Mouse (Mus musculus): ENCODE measurements around the gene Lrrc3c. TPM values are rescaled to one million over a fixed set of nuclear protein-coding genes. Genes with fewer than 3 reads are reported as not detected.

The Lrrc3c gene
- polyA plus RNA-seq, 1 experiment: not detected

DNA sequence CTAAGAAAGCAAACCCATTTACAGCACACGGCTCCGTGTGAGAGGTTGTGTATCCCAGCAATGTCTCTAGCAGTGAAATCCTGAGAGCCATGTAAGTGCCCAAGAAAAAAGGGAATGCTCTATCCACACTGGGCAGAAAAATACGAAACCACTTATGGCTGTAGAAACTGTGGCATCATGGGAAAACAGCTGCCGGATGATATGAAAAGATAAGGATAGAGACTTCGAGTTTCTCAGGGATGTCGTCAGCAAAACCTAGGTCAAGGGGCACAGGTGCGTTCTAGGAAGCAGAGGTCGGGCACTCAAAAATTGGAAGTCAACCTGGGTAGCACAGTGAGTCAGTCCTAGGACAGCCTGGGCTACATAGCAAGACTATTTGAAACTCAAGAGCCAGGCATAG is 8.8 kb upstream of the Lrrc3c start:
- Histone ChIP-seq H3K4me1 (ENCODE audit: control insufficient read depth) (peaks cover 74% of the 10 kb centered on the region), H3K4me3 (replicated peaks) (peak overlapping the region; percentile 16), H3K9me3 (ENCODE audit: control insufficient read depth, low read length) (no peaks in the 10 kb centered on the region), H3K27me3 (ENCODE audit: control insufficient read depth) (peaks cover 16% of the 10 kb centered on the region), H3K36me3 (ENCODE audit: control insufficient read depth) (peaks cover 17% of the 10 kb centered on the region)
- no peak for TF ChIP-seq GATA1 (IDR thresholded peaks at IDR 0.05; ENCODE audit: low read length)
- TF ChIP-seq TAL1 (IDR thresholded peaks at IDR 0.05; ENCODE audit: low read length): no peak

DNA sequence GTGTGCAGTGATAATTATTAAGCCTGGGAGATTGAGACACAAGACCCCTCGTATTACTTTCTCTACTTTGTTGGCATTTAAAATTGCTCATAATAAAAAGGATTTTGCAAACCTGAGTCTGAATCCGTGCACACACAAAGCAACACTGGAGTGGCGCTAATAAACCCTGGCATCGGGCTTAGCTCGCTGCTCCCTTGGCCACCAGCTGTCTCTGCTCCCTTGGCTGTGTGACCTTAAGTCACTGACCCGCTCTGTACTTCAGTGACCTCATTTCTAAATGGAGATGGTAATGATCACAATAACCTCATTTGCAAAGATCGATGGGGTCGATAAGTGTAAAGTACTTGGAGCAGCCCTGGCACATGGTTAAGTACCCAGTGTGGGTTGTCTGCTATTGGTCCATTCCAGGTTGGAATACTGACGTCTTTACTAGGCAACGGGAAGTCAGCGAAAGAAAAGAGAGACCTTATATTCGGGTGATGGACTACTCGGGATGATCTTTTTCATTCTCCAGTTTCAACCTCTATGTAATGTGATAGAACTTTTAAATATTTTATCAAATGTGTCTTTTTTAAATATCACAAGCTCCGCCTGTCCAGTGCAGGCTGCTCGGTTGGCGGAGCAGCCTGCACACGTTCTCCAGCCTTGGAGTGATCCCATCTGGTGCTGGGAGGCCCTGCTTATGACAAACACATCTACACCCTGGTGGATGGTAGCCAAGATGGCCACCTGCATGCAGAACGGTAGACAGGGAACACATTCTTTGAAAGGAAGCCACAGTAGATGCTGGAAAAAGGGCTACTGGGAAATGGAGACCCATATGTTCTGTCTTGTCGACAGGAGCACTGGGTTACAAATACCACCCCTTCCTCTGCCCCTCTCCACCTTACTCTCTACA is 7.3 kb upstream of the Lrrc3c start:
- TF ChIP-seq TAL1 (IDR thresholded peaks at IDR 0.05; ENCODE audit: low read length): no peak
- no peak for TF ChIP-seq GATA1 (IDR thresholded peaks at IDR 0.05; ENCODE audit: low read length)
- Histone ChIP-seq H3K27me3 (ENCODE audit: control insufficient read depth) (peaks cover 26% of the 10 kb centered on the region), H3K4me3 (replicated peaks) (no peak overlapping the region), H3K4me1 (ENCODE audit: control insufficient read depth) (peaks cover 64% of the 10 kb centered on the region), H3K9me3 (ENCODE audit: control insufficient read depth, low read length) (no peaks in the 10 kb centered on the region), H3K36me3 (ENCODE audit: control insufficient read depth) (peaks cover 2% of the 10 kb centered on the region)

GRCm38 (mm10) chr11:98595021-98595420 is 3.1 kb upstream of the Lrrc3c start:
- TF ChIP-seq TAL1 (IDR thresholded peaks at IDR 0.05; ENCODE audit: low read length) (no peak), GATA1 (IDR thresholded peaks at IDR 0.05; ENCODE audit: low read length) (no peak)
- Histone ChIP-seq H3K36me3 (ENCODE audit: control insufficient read depth) (no peaks in the 10 kb centered on the region), H3K27me3 (ENCODE audit: control insufficient read depth) (peaks cover 51% of the 10 kb centered on the region), H3K4me1 (ENCODE audit: control insufficient read depth) (peaks cover 39% of the 10 kb centered on the region), H3K4me3 (replicated peaks) (no peak overlapping the region), H3K9me3 (ENCODE audit: control insufficient read depth, low read length) (no peaks in the 10 kb centered on the region)

GRCm38 (mm10) chr11:98595473-98595872 is 2.6 kb upstream of the Lrrc3c start:
- Histone ChIP-seq H3K4me3 (replicated peaks) (no peak overlapping the region), H3K27me3 (ENCODE audit: control insufficient read depth) (peaks cover 55% of the 10 kb centered on the region), H3K4me1 (ENCODE audit: control insufficient read depth) (peaks cover 39% of the 10 kb centered on the region), H3K9me3 (ENCODE audit: control insufficient read depth, low read length) (no peaks in the 10 kb centered on the region), H3K36me3 (ENCODE audit: control insufficient read depth) (no peaks in the 10 kb centered on the region)
- no peak for TF ChIP-seq GATA1 (IDR thresholded peaks at IDR 0.05; ENCODE audit: low read length)
- TF ChIP-seq TAL1 (IDR thresholded peaks at IDR 0.05; ENCODE audit: low read length): no peak

GRCm38 (mm10) chr11:98595955-98596354 is 2.1 kb upstream of the Lrrc3c start:
- Histone ChIP-seq H3K4me3 (replicated peaks) (no peak overlapping the region), H3K27me3 (ENCODE audit: control insufficient read depth) (peaks cover 60% of the 10 kb centered on the region), H3K9me3 (ENCODE audit: control insufficient read depth, low read length) (no peaks in the 10 kb centered on the region), H3K4me1 (ENCODE audit: control insufficient read depth) (peaks cover 36% of the 10 kb centered on the region), H3K36me3 (ENCODE audit: control insufficient read depth) (no peaks in the 10 kb centered on the region)
- no peak for TF ChIP-seq GATA1 (IDR thresholded peaks at IDR 0.05; ENCODE audit: low read length)
- no peak for TF ChIP-seq TAL1 (IDR thresholded peaks at IDR 0.05; ENCODE audit: low read length)

GRCm38 (mm10) chr11:98597363-98597762 is 728 bp upstream of the Lrrc3c start:
- H3K4me1 ChIP-seq (ENCODE audit: control insufficient read depth): peaks cover 29% of the 10 kb centered on the region
- no peaks in the 10 kb centered on the region for H3K9me3 ChIP-seq (ENCODE audit: control insufficient read depth, low read length)
- TF ChIP-seq TAL1 (IDR thresholded peaks at IDR 0.05; ENCODE audit: low read length): no peak
- no peak for TF ChIP-seq GATA1 (IDR thresholded peaks at IDR 0.05; ENCODE audit: low read length)
- no peaks in the 10 kb centered on the region for H3K36me3 ChIP-seq (ENCODE audit: control insufficient read depth)
- H3K4me3 ChIP-seq (replicated peaks): no peak overlapping the region
- peaks cover 70% of the 10 kb centered on the region for H3K27me3 ChIP-seq (ENCODE audit: control insufficient read depth)

DNA sequence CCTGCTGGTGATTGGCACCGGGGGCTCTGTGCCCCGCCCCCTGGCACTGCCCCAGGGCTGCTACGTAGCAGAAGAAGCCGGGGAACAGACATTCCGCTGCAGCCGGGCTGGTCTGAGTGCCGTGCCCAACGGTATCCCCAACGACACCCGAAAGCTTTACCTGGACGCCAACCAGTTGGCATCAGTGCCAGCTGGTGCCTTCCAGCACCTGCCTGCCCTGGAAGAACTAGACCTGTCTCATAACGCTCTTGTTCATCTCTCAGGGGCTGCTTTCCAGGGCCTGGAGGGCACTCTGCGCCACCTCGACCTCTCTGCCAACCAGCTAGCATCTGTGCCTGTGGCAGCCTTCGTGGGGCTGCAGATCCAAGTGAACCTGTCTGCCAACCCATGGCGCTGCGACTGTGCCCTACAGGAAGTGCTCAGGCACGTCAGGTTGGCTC is 780 bp downstream of the Lrrc3c start:
- no peaks in the 10 kb centered on the region for H3K36me3 ChIP-seq (ENCODE audit: control insufficient read depth)
- H3K9me3 ChIP-seq (ENCODE audit: control insufficient read depth, low read length): no peaks in the 10 kb centered on the region
- no peak overlapping the region for H3K4me3 ChIP-seq (replicated peaks)
- H3K4me1 ChIP-seq (ENCODE audit: control insufficient read depth): peaks cover 21% of the 10 kb centered on the region
- TF ChIP-seq GATA1 (IDR thresholded peaks at IDR 0.05; ENCODE audit: low read length) (no peak), TAL1 (IDR thresholded peaks at IDR 0.05; ENCODE audit: low read length) (no peak)
- H3K27me3 ChIP-seq (ENCODE audit: control insufficient read depth): peaks cover 74% of the 10 kb centered on the region

- Histone ChIP-seq H3K4me3 (replicated peaks) (no peak overlapping the region), H3K36me3 (ENCODE audit: control insufficient read depth) (no peaks in the 10 kb centered on the region), H3K27me3 (ENCODE audit: control insufficient read depth) (peaks cover 74% of the 10 kb centered on the region), H3K9me3 (ENCODE audit: control insufficient read depth, low read length) (no peaks in the 10 kb centered on the region), H3K4me1 (ENCODE audit: control insufficient read depth) (peaks cover 21% of the 10 kb centered on the region)
- TF ChIP-seq GATA1 (IDR thresholded peaks at IDR 0.05; ENCODE audit: low read length) (no peak), TAL1 (IDR thresholded peaks at IDR 0.05; ENCODE audit: low read length) (no peak)
Observed at GRCm38 (mm10) chr11:98599291-98599690, 1.2 kb downstream of the Lrrc3c start.

- no peak for TF ChIP-seq TAL1 (IDR thresholded peaks at IDR 0.05; ENCODE audit: low read length)
- no peak for TF ChIP-seq GATA1 (IDR thresholded peaks at IDR 0.05; ENCODE audit: low read length)
- Histone ChIP-seq H3K4me3 (replicated peaks) (peak overlapping the region; percentile 25), H3K9me3 (ENCODE audit: control insufficient read depth, low read length) (no peaks in the 10 kb centered on the region), H3K36me3 (ENCODE audit: control insufficient read depth) (no peaks in the 10 kb centered on the region), H3K4me1 (ENCODE audit: control insufficient read depth) (peaks cover 13% of the 10 kb centered on the region), H3K27me3 (ENCODE audit: control insufficient read depth) (peaks cover 73% of the 10 kb centered on the region)
Observed at GRCm38 (mm10) chr11:98602090-98602690, 4.1 kb downstream of the Lrrc3c start.

Data from erythroblast, embryonic 14.5 days (primary cell).